Mouse (Mus musculus): Measurements from ENCODE around the gene Adamts4.

DNA sequence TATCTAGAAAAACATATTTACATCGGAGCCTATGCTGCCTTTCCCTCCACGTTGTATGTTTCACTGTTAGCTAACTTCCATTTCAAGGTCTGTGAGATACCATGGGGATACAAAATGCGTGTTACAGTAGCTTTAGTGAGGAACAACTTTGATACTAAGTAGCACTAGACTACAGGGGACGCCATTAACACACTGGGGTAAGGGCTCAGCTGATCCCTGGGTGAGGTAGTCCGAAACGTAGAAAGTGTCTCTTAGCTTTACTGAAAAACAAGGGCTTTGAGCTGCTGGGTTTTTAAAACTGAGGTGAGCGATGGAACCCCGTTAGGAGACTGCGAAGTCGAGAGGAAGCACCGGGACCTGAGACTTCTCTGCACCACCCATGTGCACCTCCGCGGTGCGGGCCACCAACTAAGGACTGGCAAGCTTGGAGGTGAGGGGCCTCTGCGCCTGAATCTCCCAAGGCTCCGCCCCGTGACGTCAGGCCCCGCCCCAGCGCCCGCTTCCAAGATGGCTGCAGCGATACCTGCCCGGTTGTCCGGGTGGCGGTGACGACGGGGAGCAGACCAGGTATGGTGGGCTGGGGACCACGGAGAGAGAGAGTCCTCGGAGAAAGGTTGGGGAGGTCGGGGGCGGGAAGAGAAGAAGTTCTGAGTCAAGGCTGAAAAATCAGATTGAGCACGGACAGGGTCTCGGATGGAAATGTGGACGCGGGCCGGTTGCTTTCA is 19.8 kb downstream of the Adamts4 start, which contains the start of gene B4galt3:
- TF ChIP-seq ZNF384 (IDR thresholded peaks at IDR 0.05; ENCODE audit: low read depth, low read length) (peak; percentile 5; the same call in 1 of the 2 replicates), NRF1 (IDR thresholded peaks at IDR 0.05; ENCODE audit: low read depth, low read length) (peak; percentile 72)
